Mouse (Mus musculus) kidney, embryonic 14.5 days (tissue): ENCODE data around the gene Inafm2. TPM values are rescaled to one million over a fixed set of nuclear protein-coding genes. Genes with fewer than 3 reads are reported as not detected.

Experiments used
- ATAC-seq: fragments of 200-750 bp; cut with Nextera tagmentation; 2 replicates; pipeline ENCODE4 v1.8.0; 2017; ENCODE audit warnings: moderate number of reproducible peaks, mild to moderate bottlenecking, moderate TSS enrichment, moderate library complexity; ENCODE audit not compliant: low FRiP score, low TSS enrichment
- H3K27ac ChIP-seq: fragments of 300-500 bp; sonication (generic); 2 replicates; pipeline ENCODE4 v1.5.1; 2014; ENCODE audit warnings: low read depth, mild to moderate bottlenecking, low read length, moderate library complexity, mixed read lengths
- H3K27me3 ChIP-seq: fragments of 300-500 bp; sonication (generic); 2 replicates; pipeline ENCODE4 v1.6.1; 2014; ENCODE audit warnings: mild to moderate bottlenecking, low read length; ENCODE audit not compliant: control insufficient read depth, insufficient read depth
- H3K36me3 ChIP-seq: fragments of 300-500 bp; sonication (generic); 2 replicates; pipeline ENCODE4 v1.6.1; 2014; ENCODE audit warnings: low read length, mixed read lengths; ENCODE audit not compliant: control insufficient read depth, insufficient read depth
- H3K4me1 ChIP-seq: fragments of 300-500 bp; sonication (generic); 2 replicates; pipeline ENCODE4 v1.6.1; 2014; ENCODE audit warnings: low read length, mixed read lengths; ENCODE audit not compliant: control insufficient read depth, insufficient read depth
- H3K4me2 ChIP-seq: fragments of 300-500 bp; sonication (generic); replicated peaks from 2 replicates; pipeline ENCODE4 v1.6.1; 2014; ENCODE audit warnings: low read depth, mild to moderate bottlenecking, low read length
- H3K4me3 ChIP-seq: fragments of 300-500 bp; sonication (generic); 2 replicates; pipeline ENCODE4 v1.5.1; 2014; ENCODE audit warnings: mild to moderate bottlenecking, low read length
- H3K9ac ChIP-seq: fragments of 300-500 bp; sonication (generic); 2 replicates; pipeline ENCODE4 v1.6.1; 2014; ENCODE audit warnings: low read depth, mild to moderate bottlenecking, low read length, moderate library complexity
- H3K9me3 ChIP-seq: fragments of 300-500 bp; sonication (generic); 2 replicates; pipeline ENCODE4 v1.6.1; 2016; ENCODE audit warnings: low read length; ENCODE audit not compliant: control insufficient read depth
- WGBS: fragments of 180-500 bp; shearing (Covaris S2); extraction: QIAGEN DNeasy Blood & Tissue Kit; methylation state at CpG from one replicate; pipeline ENCODE4 v1.1.7; 2014; 5-methylcytosine and 5-hydroxymethylcytosine counted together
- polyA plus RNA-seq: library from polyadenylated mRNA; unstranded; fragments of >200 nt; fragmentation: Nextera tagmentation; extraction: Ambion mirVana; gene quantifications from 2 replicates; pipeline ENCODE4 v1.2.1, GENCODE M21; 2014

Gene Inafm2
- 18.3 and 22.0 TPM in 2 replicates for polyA plus RNA-seq

- peak; percentile 92 for ATAC-seq
- Histone ChIP-seq H3K4me1 (peaks cover 14% of the 10 kb centered on the region), H3K4me2 (peak within 1 kb of the TSS; percentile 99), H3K4me3 (peak within 1 kb of the TSS; percentile 84), H3K9me3 (no peaks in the 10 kb centered on the region), H3K36me3 (peaks cover 4% of the 10 kb centered on the region; the same call in 1 of the 2 replicates), H3K27me3 (peaks cover 20% of the 10 kb centered on the region; the same call in 1 of the 2 replicates), H3K9ac (peak within 1 kb of the TSS; percentile 87), H3K27ac (no peak within 1 kb of the TSS)
- under 1% methylated on average over 45 of the region's 57 CpGs for WGBS
These were observed at the start of gene Inafm2 for GRCm38 (mm10) chr2:118745232-118745884. TSS of gene Inafm2 (plus strand) at chr2:118745758.

- H3K4me2 ChIP-seq = no peak overlapping the region
- H3K9me3 ChIP-seq = no peaks in the 10 kb centered on the region
- whole genome bisulfite sequencing = 49% methylated on average over 21 of the region's 21 CpGs
- H3K27me3 ChIP-seq = peaks cover 33% of the 10 kb centered on the region
- no peak overlapping the region for H3K9ac ChIP-seq
- no peaks in the 10 kb centered on the region for H3K36me3 ChIP-seq
- ATAC-seq = no peak
- H3K4me3 ChIP-seq = no peak overlapping the region
- peaks cover 7% of the 10 kb centered on the region for H3K4me1 ChIP-seq
- H3K27ac ChIP-seq = no peak overlapping the region
These were observed 48.9 kb upstream of the Inafm2 start for GRCm38 (mm10) chr2:118696451-118697308.

GRCm38 (mm10) chr2:118697311-118697877 lies 48.2 kb upstream of the Inafm2 start:
- Histone ChIP-seq H3K9me3 (no peaks in the 10 kb centered on the region), H3K27me3 (peaks cover 40% of the 10 kb centered on the region), H3K4me2 (no peak overlapping the region), H3K4me3 (no peak overlapping the region), H3K4me1 (peaks cover 10% of the 10 kb centered on the region), H3K36me3 (no peaks in the 10 kb centered on the region), H3K9ac (no peak overlapping the region), H3K27ac (no peak overlapping the region)
- no peak for ATAC-seq
- WGBS = 36% methylated on average over 5 of the region's 5 CpGs

DNA sequence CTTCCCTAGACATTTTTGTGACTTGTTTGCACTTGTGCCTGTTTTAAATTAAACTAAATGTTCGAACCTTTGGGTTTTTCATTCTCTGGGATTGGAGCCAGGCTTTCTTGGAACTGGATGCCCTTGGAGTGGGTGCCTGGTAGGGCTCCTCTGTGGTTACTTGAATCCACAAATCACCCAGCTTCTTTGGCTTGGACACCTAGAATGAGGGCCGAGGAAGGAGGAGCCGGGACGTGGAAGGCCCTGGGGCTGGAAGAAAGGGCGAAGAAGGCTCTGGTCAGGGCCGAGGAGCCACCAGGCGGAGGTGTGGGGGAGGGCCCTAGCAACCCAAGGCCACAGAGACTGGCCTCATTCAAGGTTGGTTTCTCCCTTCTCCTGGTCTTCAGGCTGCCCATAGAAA lies 47.6 kb upstream of the Inafm2 start:
- H3K4me3 ChIP-seq = no peak overlapping the region
- H3K4me2 ChIP-seq = no peak overlapping the region
- H3K27ac ChIP-seq = no peak overlapping the region
- WGBS = 21% methylated on average over 7 of the region's 7 CpGs
- no peak for ATAC-seq
- no peaks in the 10 kb centered on the region for H3K36me3 ChIP-seq
- H3K9ac ChIP-seq = no peak overlapping the region
- peaks cover 16% of the 10 kb centered on the region for H3K4me1 ChIP-seq
- no peaks in the 10 kb centered on the region for H3K9me3 ChIP-seq
- peaks cover 46% of the 10 kb centered on the region for H3K27me3 ChIP-seq

GRCm38 (mm10) chr2:118700179-118701062 lies 45.1 kb upstream of the Inafm2 start:
- H3K9ac ChIP-seq = peak overlapping the region; percentile 31; the same call in 1 of the 2 replicates
- peaks cover 68% of the 10 kb centered on the region for H3K27me3 ChIP-seq
- H3K36me3 ChIP-seq = no peaks in the 10 kb centered on the region
- no peak overlapping the region for H3K27ac ChIP-seq
- no peaks in the 10 kb centered on the region for H3K9me3 ChIP-seq
- ATAC-seq = 0 out of 2 replicates have a peak, but pooled peaks have one; percentile 26
- peaks cover 30% of the 10 kb centered on the region for H3K4me1 ChIP-seq
- peak overlapping the region; percentile 24; the same call in 1 of the 2 replicates for H3K4me3 ChIP-seq
- 2% methylated on average over 32 of the region's 32 CpGs for WGBS
- H3K4me2 ChIP-seq = peak overlapping the region; percentile 30

DNA sequence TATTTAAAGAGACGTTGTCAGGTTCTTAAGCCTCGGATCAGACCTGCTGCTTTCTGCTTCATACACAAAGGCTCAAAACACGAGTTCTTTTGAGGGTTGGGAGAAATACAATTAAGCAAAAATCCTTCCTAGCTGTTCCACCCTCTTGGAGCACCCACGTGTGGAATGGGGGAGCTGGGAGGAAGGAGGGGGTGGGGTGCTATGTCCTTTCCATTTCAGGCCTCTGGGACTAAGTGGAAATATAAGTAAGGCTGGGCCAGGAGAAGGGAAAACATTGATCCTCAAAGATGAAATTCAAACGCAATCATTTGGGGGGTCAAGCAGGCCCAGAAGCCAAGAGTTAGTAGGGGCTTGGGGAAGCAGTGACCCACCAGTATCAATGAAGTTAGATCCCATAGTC lies 44.4 kb upstream of the Inafm2 start:
- Histone ChIP-seq H3K9me3 (no peaks in the 10 kb centered on the region), H3K4me3 (no peak overlapping the region), H3K36me3 (no peaks in the 10 kb centered on the region), H3K4me1 (peaks cover 30% of the 10 kb centered on the region), H3K4me2 (no peak overlapping the region), H3K9ac (no peak overlapping the region), H3K27me3 (peaks cover 71% of the 10 kb centered on the region), H3K27ac (no peak overlapping the region)
- ATAC-seq = no peak
- 8% methylated on average over 5 of the region's 5 CpGs for WGBS

- WGBS = 4% methylated on average over 47 of the region's 51 CpGs
- H3K36me3 ChIP-seq = no peaks in the 10 kb centered on the region
- peaks cover 76% of the 10 kb centered on the region for H3K27me3 ChIP-seq
- H3K4me3 ChIP-seq = peak overlapping the region; percentile 40
- H3K9ac ChIP-seq = peak overlapping the region; percentile 1
- no peaks in the 10 kb centered on the region for H3K9me3 ChIP-seq
- H3K4me2 ChIP-seq = peak overlapping the region; percentile 51
- ATAC-seq = peak; percentile 24; the same call in 1 of the 2 replicates
- peaks cover 34% of the 10 kb centered on the region for H3K4me1 ChIP-seq
- no peak overlapping the region for H3K27ac ChIP-seq
These were observed 43.3 kb upstream of the Inafm2 start for GRCm38 (mm10) chr2:118701971-118702882.
